Mouse (Mus musculus): ENCODE results near the gene Dapk1. TPM values are rescaled to one million over a fixed set of nuclear protein-coding genes. Genes with fewer than 3 reads are reported as not detected.

Dapk1 gene
- polyA plus RNA-seq, 1 experiment = 33.2 TPM

DNA sequence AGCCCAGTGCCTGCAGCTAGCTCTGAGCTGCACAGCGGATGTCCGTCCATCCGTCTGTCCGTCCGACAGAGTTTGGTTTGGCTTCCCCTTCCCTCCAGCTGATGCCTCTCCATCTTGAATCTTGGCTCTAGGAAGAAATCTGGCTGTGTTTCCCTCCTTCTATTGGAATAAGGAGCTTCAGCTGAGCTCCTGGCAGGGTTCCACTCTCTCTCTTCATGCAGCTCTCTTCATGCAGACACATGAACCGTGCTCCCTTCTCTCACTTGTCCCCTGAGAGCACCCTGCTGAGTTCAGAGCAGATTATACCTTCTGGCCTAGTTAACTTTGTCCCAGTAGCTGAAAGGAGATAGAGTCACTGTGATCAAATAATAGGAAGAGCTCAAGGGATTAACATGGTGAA is 83.5 kb downstream of the Dapk1 start:
- Histone ChIP-seq H3K4me1 (ENCODE audit: control insufficient read depth, insufficient read depth, low read length) (peaks cover 22% of the 10 kb centered on the region), H3K4me3 (ENCODE audit: insufficient read depth, low read length) (no peak overlapping the region), H3K27ac (ENCODE audit: insufficient read depth, low read depth, low read length) (no peak overlapping the region)
- TF ChIP-seq POLR2A (IDR thresholded peaks at IDR 0.05; ENCODE audit: borderline replicate concordance, low read depth, low read length) = no peak
- TF ChIP-seq CTCF (IDR thresholded peaks at IDR 0.05; ENCODE audit: low read depth, low read length) = no peak

DNA sequence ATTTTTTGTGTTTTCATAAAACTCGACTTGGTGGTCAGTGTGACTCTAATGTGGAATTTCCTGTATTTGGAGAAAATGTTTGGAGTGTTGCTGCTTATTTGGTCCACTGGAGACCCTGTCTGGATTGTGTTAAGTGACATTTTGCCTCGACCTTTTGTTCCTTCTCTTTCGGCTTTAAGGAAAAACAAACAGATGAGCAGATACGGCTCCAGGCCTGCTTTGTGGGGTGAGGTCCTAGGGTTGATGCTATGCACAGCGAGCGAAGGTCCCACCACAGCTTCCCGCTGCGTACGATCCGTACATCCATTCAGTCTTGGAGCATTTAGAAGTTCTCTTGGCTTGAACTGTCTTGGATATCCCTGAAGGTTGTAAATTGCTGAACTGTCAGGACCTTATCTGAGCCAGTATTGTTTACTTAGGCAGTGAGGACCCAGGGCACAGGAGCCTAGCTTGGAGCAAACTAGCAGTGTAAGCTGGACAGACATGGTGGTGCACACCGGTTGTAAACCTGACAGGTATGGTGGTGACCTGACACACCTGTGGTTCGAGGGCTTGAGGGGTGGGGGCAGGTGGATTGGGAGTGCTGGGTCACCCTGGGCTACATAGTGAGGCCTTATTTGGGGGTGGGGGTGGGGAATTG is 84.4 kb downstream of the Dapk1 start:
- Histone ChIP-seq H3K4me3 (ENCODE audit: insufficient read depth, low read length) (no peak overlapping the region), H3K27ac (ENCODE audit: insufficient read depth, low read depth, low read length) (no peak overlapping the region), H3K4me1 (ENCODE audit: control insufficient read depth, insufficient read depth, low read length) (peaks cover 22% of the 10 kb centered on the region)
- TF ChIP-seq CTCF (IDR thresholded peaks at IDR 0.05; ENCODE audit: low read depth, low read length) (no peak), POLR2A (IDR thresholded peaks at IDR 0.05; ENCODE audit: borderline replicate concordance, low read depth, low read length) (no peak)

GRCm38 (mm10) chr13:60686967-60687366 is 85.2 kb downstream of the Dapk1 start:
- Histone ChIP-seq H3K27ac (ENCODE audit: insufficient read depth, low read depth, low read length) (no peak overlapping the region), H3K4me3 (ENCODE audit: insufficient read depth, low read length) (no peak overlapping the region), H3K4me1 (ENCODE audit: control insufficient read depth, insufficient read depth, low read length) (peaks cover 22% of the 10 kb centered on the region)
- TF ChIP-seq POLR2A (IDR thresholded peaks at IDR 0.05; ENCODE audit: borderline replicate concordance, low read depth, low read length) (no peak), CTCF (IDR thresholded peaks at IDR 0.05; ENCODE audit: low read depth, low read length) (no peak)

GRCm38 (mm10) chr13:60687462-60687861 is 85.7 kb downstream of the Dapk1 start:
- H3K27ac ChIP-seq (ENCODE audit: insufficient read depth, low read depth, low read length) = no peak overlapping the region
- peaks cover 20% of the 10 kb centered on the region for H3K4me1 ChIP-seq (ENCODE audit: control insufficient read depth, insufficient read depth, low read length)
- TF ChIP-seq POLR2A (IDR thresholded peaks at IDR 0.05; ENCODE audit: borderline replicate concordance, low read depth, low read length) = no peak
- TF ChIP-seq CTCF (IDR thresholded peaks at IDR 0.05; ENCODE audit: low read depth, low read length) = no peak
- H3K4me3 ChIP-seq (ENCODE audit: insufficient read depth, low read length) = no peak overlapping the region

DNA sequence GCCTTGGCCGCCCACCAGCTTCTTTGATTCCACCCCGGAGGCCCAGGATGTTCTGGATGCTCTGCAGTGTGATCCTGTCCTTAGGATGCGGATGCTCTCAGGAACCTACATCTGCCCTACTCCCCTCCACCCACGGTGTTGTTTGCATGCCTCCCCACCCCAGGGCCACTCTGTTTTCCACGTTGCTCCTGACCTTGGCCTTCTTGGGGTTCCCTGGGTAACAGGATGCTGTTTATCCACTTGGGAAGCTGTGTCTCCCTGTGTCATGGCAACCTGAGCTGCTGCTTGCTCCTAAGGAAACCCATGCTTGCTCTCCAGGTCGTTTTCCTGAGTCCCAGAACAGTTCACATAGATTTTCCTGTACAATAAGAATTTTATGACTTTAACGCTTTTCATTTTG is 86.1 kb downstream of the Dapk1 start:
- TF ChIP-seq POLR2A (IDR thresholded peaks at IDR 0.05; ENCODE audit: borderline replicate concordance, low read depth, low read length) (no peak), CTCF (IDR thresholded peaks at IDR 0.05; ENCODE audit: low read depth, low read length) (no peak)
- no peak overlapping the region for H3K4me3 ChIP-seq (ENCODE audit: insufficient read depth, low read length)
- H3K27ac ChIP-seq (ENCODE audit: insufficient read depth, low read depth, low read length) = no peak overlapping the region
- peaks cover 16% of the 10 kb centered on the region for H3K4me1 ChIP-seq (ENCODE audit: control insufficient read depth, insufficient read depth, low read length)

DNA sequence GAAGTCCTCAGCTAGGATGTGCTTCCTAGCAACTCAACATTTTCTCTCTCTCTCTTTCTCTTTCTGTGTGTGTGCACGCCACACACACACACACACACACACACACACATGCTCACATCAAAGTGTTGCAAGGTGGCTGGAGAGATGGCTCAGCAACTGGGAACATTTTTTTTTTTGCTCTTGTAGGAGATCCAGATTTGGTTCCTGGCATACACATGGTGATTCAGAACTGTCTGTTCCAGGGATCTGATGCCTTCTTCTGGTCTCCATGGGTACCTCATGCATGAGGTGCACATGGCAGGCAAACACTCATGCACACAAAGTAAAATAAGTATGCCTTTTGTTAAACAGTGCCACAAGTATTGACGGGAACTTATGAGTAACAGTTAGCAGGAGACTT is 89.2 kb downstream of the Dapk1 start:
- TF ChIP-seq POLR2A (IDR thresholded peaks at IDR 0.05; ENCODE audit: borderline replicate concordance, low read depth, low read length) (no peak), CTCF (IDR thresholded peaks at IDR 0.05; ENCODE audit: low read depth, low read length) (no peak)
- Histone ChIP-seq H3K27ac (ENCODE audit: insufficient read depth, low read depth, low read length) (no peak overlapping the region), H3K4me3 (ENCODE audit: insufficient read depth, low read length) (no peak overlapping the region), H3K4me1 (ENCODE audit: control insufficient read depth, insufficient read depth, low read length) (no peaks in the 10 kb centered on the region)

GRCm38 (mm10) chr13:60691940-60692339 is 90.2 kb downstream of the Dapk1 start:
- no peak overlapping the region for H3K27ac ChIP-seq (ENCODE audit: insufficient read depth, low read depth, low read length)
- no peaks in the 10 kb centered on the region for H3K4me1 ChIP-seq (ENCODE audit: control insufficient read depth, insufficient read depth, low read length)
- TF ChIP-seq CTCF (IDR thresholded peaks at IDR 0.05; ENCODE audit: low read depth, low read length) (no peak), POLR2A (IDR thresholded peaks at IDR 0.05; ENCODE audit: borderline replicate concordance, low read depth, low read length) (no peak)
- H3K4me3 ChIP-seq (ENCODE audit: insufficient read depth, low read length) = no peak overlapping the region

DNA sequence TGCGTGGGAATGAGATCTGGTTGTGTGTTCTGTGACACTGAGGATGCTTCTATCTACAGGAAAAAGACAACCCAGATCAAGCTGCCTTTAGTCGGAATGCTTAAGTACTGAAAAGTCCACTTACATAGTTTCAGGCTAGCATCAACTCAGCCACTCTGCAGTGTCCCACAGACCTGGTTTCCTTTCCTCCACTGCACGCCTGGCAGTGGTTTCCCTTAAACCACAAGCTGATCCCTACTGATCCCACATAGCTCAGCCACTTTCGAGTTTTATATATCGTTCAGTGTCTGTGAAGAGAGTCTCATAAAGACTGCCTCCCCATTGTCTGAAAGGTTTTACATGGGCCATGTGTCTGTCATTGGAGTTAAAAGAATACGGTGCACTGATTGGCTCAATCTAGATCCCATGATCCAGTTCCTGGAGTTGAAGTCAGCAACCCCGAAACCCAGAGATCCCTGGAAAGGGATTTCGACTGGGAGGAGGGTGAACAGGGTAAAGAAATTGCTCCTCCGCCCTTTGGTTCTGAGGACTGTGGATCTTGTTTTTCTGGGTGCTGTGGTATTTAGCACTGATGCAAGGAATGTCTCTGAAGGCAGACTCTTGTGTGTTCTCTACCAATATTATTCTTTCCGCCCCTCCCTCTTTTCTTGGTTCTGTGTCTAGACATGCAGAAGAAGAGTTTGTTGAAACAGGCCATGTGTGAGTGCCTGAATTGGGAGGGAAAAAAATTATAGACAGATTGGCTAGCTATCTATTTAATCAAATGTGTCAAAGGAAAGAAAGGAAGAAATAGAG is 93.6 kb downstream of the Dapk1 start:
- H3K4me1 ChIP-seq (ENCODE audit: control insufficient read depth, insufficient read depth, low read length) = no peaks in the 10 kb centered on the region
- no peak overlapping the region for H3K4me3 ChIP-seq (ENCODE audit: insufficient read depth, low read length)
- H3K27ac ChIP-seq (ENCODE audit: insufficient read depth, low read depth, low read length) = no peak overlapping the region
- TF ChIP-seq CTCF (IDR thresholded peaks at IDR 0.05; ENCODE audit: low read depth, low read length) = no peak
- TF ChIP-seq POLR2A (IDR thresholded peaks at IDR 0.05; ENCODE audit: borderline replicate concordance, low read depth, low read length) = no peak

DNA sequence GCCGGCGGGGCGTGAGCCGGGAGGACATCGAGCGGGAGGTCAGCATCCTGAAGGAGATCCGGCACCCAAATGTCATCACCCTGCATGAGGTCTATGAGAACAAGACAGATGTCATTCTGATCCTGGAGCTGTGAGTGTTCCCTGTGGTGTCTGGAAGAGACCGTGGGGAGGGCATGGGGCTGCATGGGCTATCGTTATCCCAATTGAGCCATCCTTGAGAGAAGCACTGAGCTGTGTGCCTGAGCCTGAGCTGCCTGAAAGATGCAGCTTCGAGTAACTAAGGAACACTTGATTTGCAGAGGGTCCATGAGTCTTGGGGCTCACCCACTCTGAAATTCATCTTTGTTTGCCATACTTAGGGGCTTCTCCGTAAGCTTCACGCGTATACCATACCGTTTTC is 94.6 kb downstream of the Dapk1 start:
- no peak overlapping the region for H3K27ac ChIP-seq (ENCODE audit: insufficient read depth, low read depth, low read length)
- H3K4me3 ChIP-seq (ENCODE audit: insufficient read depth, low read length) = no peak overlapping the region
- no peaks in the 10 kb centered on the region for H3K4me1 ChIP-seq (ENCODE audit: control insufficient read depth, insufficient read depth, low read length)
- TF ChIP-seq POLR2A (IDR thresholded peaks at IDR 0.05; ENCODE audit: borderline replicate concordance, low read depth, low read length) (no peak), CTCF (IDR thresholded peaks at IDR 0.05; ENCODE audit: low read depth, low read length) (no peak)

GRCm38 (mm10) chr13:60696741-60697140 is 95.0 kb downstream of the Dapk1 start:
- no peaks in the 10 kb centered on the region for H3K4me1 ChIP-seq (ENCODE audit: control insufficient read depth, insufficient read depth, low read length)
- TF ChIP-seq POLR2A (IDR thresholded peaks at IDR 0.05; ENCODE audit: borderline replicate concordance, low read depth, low read length) (no peak), CTCF (IDR thresholded peaks at IDR 0.05; ENCODE audit: low read depth, low read length) (no peak)
- no peak overlapping the region for H3K27ac ChIP-seq (ENCODE audit: insufficient read depth, low read depth, low read length)
- no peak overlapping the region for H3K4me3 ChIP-seq (ENCODE audit: insufficient read depth, low read length)
